In the genomic region with DNA sequence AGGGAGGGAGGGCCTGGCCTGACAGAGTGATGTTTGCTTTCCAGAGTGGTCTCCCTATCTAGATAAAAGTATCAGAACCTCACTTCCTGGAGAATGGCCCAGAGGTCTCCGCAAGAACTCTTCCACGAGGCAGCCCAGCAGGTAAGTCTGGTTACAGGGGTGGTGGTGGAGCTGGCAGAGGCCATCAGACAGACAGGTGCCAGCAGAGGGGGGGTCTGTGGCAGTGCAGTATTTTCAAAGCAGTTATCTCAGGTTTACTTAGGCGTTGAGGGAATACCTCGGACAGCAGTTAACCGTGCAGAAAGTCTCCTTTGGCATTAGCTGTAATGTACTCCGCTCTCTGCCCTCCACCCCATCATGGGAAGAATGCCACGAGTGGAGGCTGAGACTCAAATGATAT, we compare ENCODE assay signal across 21 mouse cellular contexts. TPM values are rescaled to one million over a fixed set of nuclear protein-coding genes. Genes with fewer than 3 reads are reported as not detected.
DNase-seq lines count a peak whose midpoint lies in the region; ATAC-seq lines count a peak whose summit lies in the region.
"Had no signal": no experiment of that assay in that cellular context is flagged by ENCODE, and none has a peak within 500 bp of the region (broad histone marks: within the 10 kb centered on the region; RNA-seq: fewer than 3 reads in every experiment).

No protein-coding gene starts in this region.

- H3K4me1 ChIP-seq in forebrain, embryonic 10.5 days: peaks cover 26% of the 10 kb centered on the region
- H3K4me1 ChIP-seq in forebrain, embryonic 12.5 days: peaks cover 23% of the 10 kb centered on the region
- peaks cover 19% of the 10 kb centered on the region for H3K4me1 ChIP-seq in intestine, embryonic 16.5 days (ENCODE audit: control insufficient read depth, insufficient read depth, low read length)

- no peak for ATAC-seq in forebrain, embryonic 12.5 days (ENCODE audit: low FRiP score)
- ATAC-seq in intestine, embryonic 16.5 days: peak; percentile 45
- ATAC-seq: forebrain, embryonic 15.5 days had no signal

- H3K27me3 ChIP-seq in forebrain, embryonic 10.5 days (ENCODE audit: poor library complexity, severe bottlenecking): peaks cover 13% of the 10 kb centered on the region
- H3K27me3 ChIP-seq in forebrain, embryonic 12.5 days: peaks cover 7% of the 10 kb centered on the region; the same call in 1 of the 2 replicates
- no peaks in the 10 kb centered on the region for H3K27me3 ChIP-seq in intestine, embryonic 16.5 days (replicated peaks; ENCODE audit: control insufficient read depth, insufficient read depth, low read length)
- H3K27me3 ChIP-seq: forebrain, embryonic 15.5 days; lung, embryonic 15.5 days had no signal

- H3K36me3 ChIP-seq in forebrain, embryonic 10.5 days (replicated peaks): no peaks in the 10 kb centered on the region
- H3K36me3 ChIP-seq in forebrain, embryonic 12.5 days (replicated peaks): no peaks in the 10 kb centered on the region
- no peaks in the 10 kb centered on the region for H3K36me3 ChIP-seq in intestine, embryonic 16.5 days (ENCODE audit: control insufficient read depth, insufficient read depth, low read length)
- H3K36me3 ChIP-seq: forebrain, embryonic 15.5 days; lung, embryonic 15.5 days had no signal

- WGBS in forebrain, embryonic 10.5 days: 80% methylated on average over 7 of the region's 7 CpGs
- 77% methylated on average over 7 of the region's 7 CpGs for WGBS in forebrain, embryonic 12.5 days
- WGBS in intestine, embryonic 16.5 days: 47% methylated on average over 7 of the region's 7 CpGs

- no peak overlapping the region for H3K9ac ChIP-seq in forebrain, embryonic 12.5 days
- H3K9ac ChIP-seq in intestine, embryonic 16.5 days (ENCODE audit: low read depth, low read length): no peak overlapping the region
- H3K9ac ChIP-seq: liver, embryonic 14.5 days; lung, embryonic 15.5 days had no signal

- no peak for DNase-seq in forebrain, embryonic 10.5 days (ENCODE audit: extremely low spot score, low spot score)
- DNase-seq in urinary bladder, adult 18-20 months (ENCODE audit: low spot score in 2 of 2): peak; percentile 28 to 46
- DNase-seq in urinary bladder, postnatal 10 days (ENCODE audit: low spot score): no peak
- DNase-seq in left cerebral cortex, adult 11 months (ENCODE audit: low spot score): no peak
- DNase-seq in layer of hippocampus, postnatal 36 days: no peak
- DNase-seq: adrenal gland, postnatal 14 days; B cell, adult 2 months; gastrocnemius, postnatal 25 days; kidney, adult 8-10 months; midbrain, embryonic 14.5 days; right cerebral cortex, postnatal 14 days; thymus, adult 2 months had no signal

- peak overlapping the region; percentile 88 for H3K27ac ChIP-seq in forebrain, embryonic 10.5 days
- no peak overlapping the region for H3K27ac ChIP-seq in forebrain, embryonic 12.5 days
- H3K27ac ChIP-seq in intestine, embryonic 16.5 days (ENCODE audit: low read length): no peak overlapping the region
- H3K27ac ChIP-seq: forebrain, embryonic 15.5 days; hindbrain, postnatal 0 days; liver, embryonic 14.5 days; lung, embryonic 15.5 days had no signal

- no peaks in the 10 kb centered on the region for H3K9me3 ChIP-seq in forebrain, embryonic 10.5 days
- H3K9me3 ChIP-seq in forebrain, embryonic 12.5 days: no peaks in the 10 kb centered on the region
- no peaks in the 10 kb centered on the region for H3K9me3 ChIP-seq in intestine, embryonic 16.5 days (ENCODE audit: control insufficient read depth, low read length)
- H3K9me3 ChIP-seq: forebrain, embryonic 15.5 days; lung, embryonic 15.5 days had no signal

- no peak overlapping the region for H3K4me2 ChIP-seq in forebrain, embryonic 12.5 days
- H3K4me2 ChIP-seq in intestine, embryonic 16.5 days (ENCODE audit: low read depth, low read length): no peak overlapping the region

- H3K4me3 ChIP-seq in forebrain, embryonic 10.5 days: no peak overlapping the region
- H3K4me3 ChIP-seq in forebrain, embryonic 12.5 days (replicated peaks): no peak overlapping the region
- no peak overlapping the region for H3K4me3 ChIP-seq in intestine, embryonic 16.5 days (ENCODE audit: low read length)
- H3K4me3 ChIP-seq: erythroblast, embryonic 14.5 days; forebrain, embryonic 15.5 days; myocyte had no signal

RNA-seq across cellular contexts. Expression of a gene that starts 1.1 kb away (rescaled TPM):
- 0.77 and 1.1 TPM in 2 replicates for polyA plus RNA-seq in forebrain, embryonic 10.5 days (2016; fragmentation: Nextera tagmentation; extraction: Ambion mirVana)
- polyA plus RNA-seq in forebrain, embryonic 12.5 days (2016; fragmentation: Nextera tagmentation; extraction: Ambion mirVana): 0.94 and 1.2 TPM in 2 replicates
- 10.3 and 10.5 TPM in 2 replicates for polyA plus RNA-seq in intestine, embryonic 16.5 days (2015; fragmentation: Nextera tagmentation; extraction: Ambion mirVana)
- under 1 TPM; 0.37 to 0.88 TPM for total RNA-seq in layer of hippocampus, postnatal 36 days (2021)
- total RNA-seq: common myeloid progenitor, adult 5-6 weeks had no signal
- polyA plus RNA-seq: erythroblast, embryonic 14.5 days had no signal

Comparison
In these comparisons a context has a peak if more than half of its experiments do, and no peak if none do; other contexts are left out.
1. DNase-seq: peak in urinary bladder, adult 18-20 months (2 of 2); none in forebrain, embryonic 10.5 days (single experiment), urinary bladder, postnatal 10 days (single experiment), left cerebral cortex, adult 11 months (single experiment) and layer of hippocampus, postnatal 36 days (0 of 2).